Comparison of ENCODE assay signal across 5 mouse cellular contexts in genomic region chr7:25490698-25491097, GRCm38 (mm10). TPM values are rescaled to one million over a fixed set of nuclear protein-coding genes. Genes with fewer than 3 reads are reported as not detected.
"Had no signal": no experiment of that assay in that cellular context is flagged by ENCODE, and none has a peak within 500 bp of the region (broad histone marks: within the 10 kb centered on the region; RNA-seq: fewer than 3 reads in every experiment).

No protein-coding gene starts in this region.

RNA-seq across cellular contexts. Expression of gene Ceacam2, which starts 49.0 kb away (rescaled TPM):
- polyA plus RNA-seq: stomach, embryonic 14.5 days; stomach, embryonic 15.5 days; stomach, embryonic 16.5 days; stomach, postnatal 0 days; thymus, postnatal 0 days had no signal
